Mouse (Mus musculus): ENCODE data around the gene Rnf207.

DNA sequence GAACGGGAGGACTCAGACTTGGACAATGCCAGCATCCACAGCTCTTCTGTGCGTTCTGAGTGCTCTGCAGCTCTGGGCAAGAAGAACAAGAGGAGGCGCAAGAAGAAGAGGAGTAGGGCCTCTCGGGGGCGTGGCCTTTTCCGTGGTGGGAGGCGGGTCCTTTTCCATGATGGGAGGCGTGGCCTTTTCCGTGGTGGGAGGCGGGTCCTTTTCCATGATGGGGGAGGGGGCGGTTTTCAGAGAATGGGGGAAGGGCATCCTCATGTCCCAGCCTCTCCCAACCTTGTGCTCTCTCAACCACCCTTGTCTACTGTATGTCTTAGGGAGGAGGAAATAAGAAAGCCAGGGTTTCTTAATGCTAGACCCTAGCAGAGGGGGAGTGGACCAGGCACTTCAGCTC is 40.9 kb upstream of the Rnf207 start:
- TF ChIP-seq POLR2A (IDR thresholded peaks at IDR 0.05; ENCODE audit: low read depth, low read length) (no peak), CTCF (IDR thresholded peaks at IDR 0.05; ENCODE audit: borderline replicate concordance, insufficient read depth, low read length) (no peak)
